Mouse (Mus musculus) G1E-ER4 (cell line): ENCODE measurements around the gene Wdtc1. TPM values are rescaled to one million over a fixed set of nuclear protein-coding genes. Genes with fewer than 3 reads are reported as not detected.

ENCODE experiments used
- GATA1 ChIP-seq: IDR thresholded peaks from one replicate; pipeline ENCODE4 v1.8.0; 2012; ENCODE audit warnings: low read length, inconsistent platforms
- polyA plus RNA-seq: library from polyadenylated mRNA; stranded (reverse); fragments of >175 nt; gene quantifications from 2 replicates; pipeline ENCODE4 v1.2.3, GENCODE M21; 2012

The Wdtc1 gene
- polyA plus RNA-seq, 1 experiment: 63.0 TPM

DNA sequence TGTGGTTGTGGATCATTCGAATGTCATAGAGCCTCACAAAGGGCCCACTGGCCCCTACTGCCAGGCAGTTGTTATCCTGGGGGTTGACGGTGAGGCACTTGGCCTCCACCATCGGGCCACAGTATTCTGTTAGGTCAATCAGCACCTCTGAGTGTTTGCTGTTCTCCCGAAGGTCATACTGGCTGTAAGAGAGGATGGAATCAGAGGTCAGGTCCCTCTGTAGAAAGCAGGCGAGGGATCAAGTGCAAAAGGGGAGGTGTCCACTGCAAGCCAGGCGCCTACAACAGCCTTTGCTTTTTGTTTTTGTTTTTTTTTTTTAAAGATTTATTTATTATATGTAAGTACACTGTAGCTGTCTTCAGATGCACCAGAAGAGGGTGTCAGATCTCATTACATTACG is 47.5 kb downstream of the Wdtc1 start:
- TF ChIP-seq GATA1: no peak

DNA sequence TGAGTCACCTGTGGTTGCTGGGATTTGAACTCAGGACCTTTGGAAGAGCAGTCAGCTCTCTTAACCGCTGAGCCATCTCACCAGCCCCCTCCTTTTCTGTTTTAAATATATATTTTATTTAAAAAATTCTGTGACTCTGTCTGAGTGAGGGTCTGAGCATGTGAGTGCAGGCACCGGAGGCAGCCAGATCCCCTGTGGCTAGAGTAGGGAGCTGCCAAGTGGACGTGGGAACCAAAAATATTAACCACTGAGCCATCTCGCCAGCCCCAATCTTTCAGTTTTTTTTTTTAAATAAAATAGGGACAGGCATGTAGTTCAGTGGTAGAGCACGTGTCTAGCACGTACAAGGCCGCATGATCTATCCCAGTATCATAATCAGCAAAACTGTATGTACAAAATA is 48.5 kb downstream of the Wdtc1 start:
- no peak for TF ChIP-seq GATA1

DNA sequence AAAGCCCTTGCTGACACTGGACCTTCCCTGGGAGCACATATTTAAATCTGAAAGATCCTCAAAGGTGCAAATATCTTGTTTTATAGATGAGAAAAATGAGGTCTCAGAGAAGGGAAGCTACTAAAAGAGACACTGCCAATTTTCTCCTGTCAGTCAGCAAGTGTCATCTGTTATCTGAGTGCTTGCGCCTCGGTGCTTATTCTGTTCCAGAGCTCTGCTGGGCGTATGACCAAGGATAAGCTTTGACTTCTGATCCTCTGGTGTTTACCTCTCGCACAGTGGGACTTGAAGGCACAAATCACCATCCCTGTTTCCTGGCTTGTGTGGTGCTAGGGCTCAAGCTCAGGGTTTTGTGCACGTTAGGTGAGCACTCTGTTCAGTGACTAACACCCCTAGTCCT is 50.6 kb downstream of the Wdtc1 start:
- TF ChIP-seq GATA1: no peak

DNA sequence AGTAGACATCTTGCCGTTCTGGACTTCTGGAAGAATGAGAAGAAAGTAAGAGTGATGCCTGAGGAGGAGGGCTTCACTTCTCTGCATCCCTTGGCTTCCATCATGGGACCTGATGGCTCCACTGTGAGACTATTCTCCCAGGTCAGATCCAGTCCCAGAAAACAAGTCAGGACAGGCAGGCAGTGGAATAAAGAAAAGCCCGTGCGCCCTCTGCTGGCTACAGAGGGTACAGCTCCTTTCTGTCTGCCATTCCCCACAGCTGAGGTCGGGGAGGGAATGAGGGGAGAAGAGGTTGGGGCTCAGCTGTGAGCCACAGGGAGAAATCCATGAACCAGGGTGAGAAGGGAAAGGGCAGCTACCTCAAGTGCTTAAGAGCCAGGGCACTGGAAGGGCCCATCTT is 51.5 kb downstream of the Wdtc1 start:
- no peak for TF ChIP-seq GATA1

DNA sequence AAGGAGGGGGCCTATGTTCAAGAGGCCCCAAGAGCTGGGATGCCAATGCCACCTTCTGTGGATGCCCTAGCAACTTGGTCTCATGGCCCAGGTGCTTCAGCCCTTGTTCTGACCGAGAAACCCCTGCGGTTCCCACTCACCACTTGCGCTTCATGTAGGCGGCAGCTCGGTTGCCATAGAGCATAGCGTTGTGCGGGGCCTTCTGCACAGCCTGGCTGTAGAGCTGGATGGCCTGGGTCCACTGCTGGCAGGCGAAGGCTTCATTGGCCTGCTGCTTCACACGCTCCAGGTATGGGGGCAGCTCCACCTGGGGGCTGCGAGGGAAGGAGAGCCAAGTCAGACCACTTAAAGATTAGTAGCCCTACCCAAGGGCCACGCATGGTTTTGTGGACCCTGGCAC is 52.9 kb downstream of the Wdtc1 start:
- TF ChIP-seq GATA1: no peak

DNA sequence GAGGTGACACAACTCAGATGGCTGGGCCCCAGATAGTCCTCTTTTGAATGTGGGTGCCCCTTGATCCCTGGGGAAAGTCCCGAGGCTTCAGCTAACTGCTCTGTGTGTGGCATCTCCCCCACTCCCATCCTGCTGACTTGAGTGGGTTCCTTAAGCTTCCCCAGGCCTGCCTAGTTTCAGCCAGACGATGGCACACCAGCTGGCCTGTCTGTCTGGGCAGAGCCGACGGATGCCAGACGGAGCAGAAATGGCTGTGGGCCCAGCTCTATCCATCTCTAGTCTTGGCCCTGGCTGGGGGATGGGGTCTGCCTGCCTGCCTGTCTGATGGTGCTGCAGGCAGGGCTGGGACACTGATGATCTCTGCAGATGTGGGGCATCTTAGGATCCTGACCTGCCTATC is 53.6 kb downstream of the Wdtc1 start:
- no peak for TF ChIP-seq GATA1

DNA sequence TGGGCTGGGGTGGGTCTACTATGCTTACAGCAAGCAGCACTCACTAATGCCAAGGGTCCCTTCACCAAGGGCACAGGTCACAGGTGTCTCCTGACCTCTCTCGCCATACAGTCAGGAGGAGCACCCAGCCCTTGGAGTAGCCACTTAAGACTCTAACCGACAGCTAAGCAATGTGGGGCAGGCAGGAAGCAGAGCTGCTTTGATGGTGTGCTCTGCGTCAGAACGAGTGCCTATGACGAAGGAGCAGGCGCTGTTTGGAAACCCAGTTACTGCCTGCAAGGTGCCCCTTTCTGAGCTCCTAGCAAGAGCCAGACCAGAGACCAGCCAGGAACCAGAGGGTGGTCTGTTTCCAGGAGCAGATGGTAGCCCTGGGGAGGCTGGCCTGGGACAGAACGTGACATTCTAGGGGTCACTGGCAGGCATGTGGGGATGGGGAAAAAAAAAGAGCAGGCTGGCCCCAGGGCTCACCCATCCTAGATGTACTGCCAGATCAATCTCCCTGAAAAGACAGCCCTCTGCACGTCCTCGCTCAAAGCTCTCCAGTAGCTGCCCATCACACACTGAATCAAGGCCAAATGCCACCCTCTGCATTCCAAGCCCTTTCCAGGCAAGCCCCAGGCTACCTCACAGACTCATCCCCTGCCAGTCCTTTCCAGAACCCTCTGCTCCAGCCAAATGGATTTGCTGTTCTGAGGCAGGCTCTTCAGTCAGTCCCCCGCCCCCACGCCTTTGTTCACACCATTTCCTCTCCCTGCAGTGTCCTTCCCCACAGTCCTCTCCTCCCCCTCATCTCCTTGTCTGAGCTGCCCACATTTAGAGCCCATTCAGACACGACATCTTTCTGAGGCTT is 54.5 kb downstream of the Wdtc1 start:
- TF ChIP-seq GATA1: no peak

DNA sequence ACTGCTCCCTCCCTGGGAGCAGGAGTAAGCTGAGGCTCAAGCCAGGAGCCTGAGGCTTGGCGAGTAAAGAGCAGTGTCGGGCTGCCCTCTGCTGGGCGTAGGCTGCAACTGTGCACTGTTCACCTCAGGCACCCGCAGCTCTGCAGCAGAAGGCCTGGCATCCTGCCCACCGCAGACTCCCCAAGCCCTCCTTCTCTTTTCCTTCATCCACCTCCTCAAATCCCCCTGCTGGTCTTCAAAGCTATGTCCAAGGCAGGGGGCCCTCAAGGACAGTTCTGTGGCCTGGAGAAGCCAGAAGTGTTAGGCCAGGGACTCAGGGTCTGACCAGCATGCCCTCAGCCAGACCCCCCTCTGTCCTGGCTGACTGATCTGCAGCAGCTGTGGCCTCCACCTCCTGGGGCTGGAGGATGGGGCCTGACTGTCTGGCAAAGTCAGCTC is 55.5 kb downstream of the Wdtc1 start:
- TF ChIP-seq GATA1: no peak

DNA sequence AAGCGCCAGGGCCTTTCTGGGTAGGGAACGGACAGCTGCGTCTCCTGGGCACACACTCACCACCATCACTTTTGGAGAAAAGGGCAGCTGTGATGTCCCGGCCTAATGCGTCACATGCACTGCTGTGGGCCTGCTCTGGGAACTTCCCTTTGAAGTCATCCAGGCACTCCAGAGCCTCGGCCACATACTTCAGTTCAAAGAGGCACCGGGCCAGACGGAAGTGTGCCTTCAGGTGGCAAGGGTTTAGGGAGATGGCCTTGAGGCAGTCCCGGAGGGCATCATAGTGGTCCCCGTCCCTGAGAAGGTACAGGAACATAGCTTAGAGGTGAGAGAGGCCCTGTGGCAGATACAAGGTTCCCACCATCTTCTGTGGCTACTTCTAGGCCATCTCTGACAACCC is 55.9 kb downstream of the Wdtc1 start:
- TF ChIP-seq GATA1: no peak

DNA sequence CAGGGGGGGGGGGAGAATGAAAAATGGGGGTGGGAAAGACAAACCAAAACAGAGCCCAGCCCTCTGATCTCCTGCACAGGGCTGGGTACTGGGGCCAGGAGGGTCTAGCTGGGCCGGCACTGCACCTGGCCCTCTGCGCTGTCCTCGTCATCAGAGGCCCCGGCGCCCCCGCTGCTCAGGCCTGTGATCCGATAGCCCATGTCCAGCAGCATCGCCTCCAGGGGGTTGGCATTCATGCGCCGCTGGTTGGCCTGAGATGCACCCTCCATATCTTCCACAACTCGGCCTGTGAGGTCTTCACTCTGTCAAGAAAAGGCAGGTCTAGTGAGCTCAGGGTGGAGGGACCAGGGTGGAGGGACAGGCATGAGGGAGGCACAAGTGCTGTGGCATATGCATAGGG is 59.2 kb downstream of the Wdtc1 start:
- TF ChIP-seq GATA1: no peak

DNA sequence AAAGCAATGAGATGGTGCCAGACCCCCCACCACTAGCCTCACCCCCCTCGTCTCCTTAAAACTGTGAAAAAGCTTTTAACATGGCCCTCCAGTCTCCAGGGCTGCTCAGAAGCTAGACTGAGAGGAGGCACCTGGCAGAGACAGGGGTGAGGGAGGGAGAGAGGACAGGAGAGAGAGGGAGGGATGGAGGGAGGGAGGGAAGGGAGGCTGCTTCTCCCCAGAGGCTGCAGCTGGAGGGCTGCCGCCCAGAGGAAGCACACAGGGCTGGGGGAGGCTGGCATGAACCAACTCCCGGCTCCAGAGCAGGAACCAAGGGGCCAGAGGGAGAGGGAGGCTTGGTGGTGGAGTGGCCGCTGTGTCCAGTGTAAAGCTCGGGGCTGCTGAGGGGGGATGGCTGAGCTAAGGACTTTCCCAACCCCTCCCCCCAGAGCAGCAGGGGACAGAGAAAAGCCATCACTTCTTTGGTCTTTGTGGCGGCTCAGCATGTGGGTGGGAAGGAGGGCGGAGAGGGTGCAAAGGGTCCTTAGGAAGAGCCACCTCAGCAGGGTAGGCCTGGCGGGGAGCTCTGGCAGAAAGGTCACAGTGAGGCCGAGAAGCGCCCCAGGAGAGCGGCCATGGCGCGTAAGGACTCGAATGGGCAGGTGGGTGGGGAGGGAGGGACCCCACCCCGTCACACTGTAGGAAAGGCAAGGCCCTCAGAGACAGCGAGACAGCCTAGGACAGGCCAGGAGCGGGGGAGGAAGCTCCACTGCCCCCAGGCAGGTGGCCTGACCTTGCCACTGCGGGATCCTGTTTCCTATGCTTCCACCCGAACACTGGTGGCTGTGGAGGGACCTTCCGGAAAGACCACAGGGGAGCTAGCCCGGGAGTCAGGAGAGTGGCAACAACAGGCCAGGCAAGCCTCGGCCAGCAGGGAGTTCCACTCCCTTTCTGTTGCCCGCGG is 60.1 kb downstream of the Wdtc1 start:
- TF ChIP-seq GATA1: no peak

DNA sequence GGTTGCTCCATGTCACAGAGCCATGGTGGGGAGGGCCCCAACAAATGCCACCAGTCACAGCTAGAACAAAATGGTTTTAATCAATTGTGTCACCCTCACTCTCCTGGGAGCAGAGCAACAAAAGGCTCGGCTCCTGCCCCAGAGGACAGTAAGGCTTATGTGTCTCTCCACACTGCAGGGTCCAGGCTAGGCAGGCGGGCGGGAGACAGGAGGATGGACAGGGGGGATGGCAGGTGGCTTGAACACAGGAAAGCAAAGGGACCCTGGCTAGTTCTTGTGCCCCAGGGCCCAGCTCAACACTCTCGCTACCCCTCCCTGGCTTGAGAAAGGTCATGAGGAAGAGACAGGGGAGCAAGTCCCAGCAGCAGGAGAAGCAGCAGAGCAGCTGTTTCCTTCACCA is 60.9 kb downstream of the Wdtc1 start:
- TF ChIP-seq GATA1: no peak

DNA sequence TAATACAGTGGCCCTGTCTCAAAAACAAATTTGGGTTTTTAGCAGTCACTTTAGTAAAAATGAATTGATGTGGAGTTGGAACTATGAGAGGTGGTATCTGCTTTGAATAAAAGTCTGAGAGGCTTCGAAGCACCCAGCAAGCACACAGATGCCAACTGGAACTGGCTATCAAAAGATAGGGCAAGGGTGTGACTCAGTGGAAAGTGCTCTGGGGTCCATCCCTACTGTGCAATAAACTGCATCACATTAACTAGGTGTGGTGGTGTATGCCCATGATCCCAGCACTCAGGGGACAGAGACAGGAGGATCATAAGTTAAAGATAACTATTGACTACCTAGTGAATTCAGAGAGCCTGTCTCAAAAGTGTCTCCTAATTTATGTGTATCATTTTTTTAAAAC is 62.0 kb downstream of the Wdtc1 start:
- TF ChIP-seq GATA1: no peak

DNA sequence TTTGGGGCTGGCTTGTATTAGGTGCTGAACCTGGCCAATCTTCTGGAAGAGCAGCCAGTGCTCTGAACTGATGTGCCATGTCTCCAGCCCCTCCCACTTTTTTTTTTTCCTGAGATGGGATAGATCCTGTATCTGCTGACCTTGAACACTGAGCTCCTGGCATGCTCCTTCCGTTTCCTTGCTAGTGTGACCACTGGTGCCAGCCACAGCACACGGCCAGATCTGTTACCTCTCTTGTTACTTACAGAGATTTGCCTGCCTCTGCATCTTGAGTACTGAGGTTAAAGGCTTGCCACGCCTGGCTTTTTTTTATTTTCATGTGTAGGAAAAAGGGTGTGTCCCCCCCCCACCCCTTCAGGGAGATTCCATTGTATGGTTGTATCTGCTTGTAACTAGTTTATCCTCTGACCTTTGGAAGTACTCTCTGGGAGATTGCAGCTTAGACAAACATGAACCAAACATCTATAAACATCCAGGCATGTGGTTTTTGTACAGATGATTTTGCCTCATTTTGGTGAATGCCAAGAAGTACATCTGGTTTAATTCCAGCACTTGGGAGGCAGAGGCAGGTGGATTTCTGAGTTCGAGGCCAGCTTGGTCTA is 66.7 kb downstream of the Wdtc1 start:
- no peak for TF ChIP-seq GATA1

DNA sequence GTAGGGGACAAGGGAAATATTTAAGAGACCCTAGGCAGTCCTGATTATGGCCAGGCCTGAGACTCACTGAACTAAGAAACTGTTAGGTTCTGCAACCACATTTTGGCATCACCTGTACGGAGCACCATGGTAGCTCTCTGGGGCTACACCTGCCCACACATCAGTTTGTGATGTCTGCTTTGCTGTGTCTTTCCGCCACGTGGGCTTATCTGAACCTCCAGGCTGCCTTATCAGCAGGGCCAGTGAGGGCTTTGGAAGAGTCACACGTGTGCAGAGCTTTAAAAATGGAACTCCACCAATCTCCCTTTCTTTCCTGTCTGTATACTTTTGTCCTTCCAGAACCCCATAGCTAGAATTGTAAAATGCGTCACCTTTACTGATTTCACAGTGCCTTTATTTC is 67.3 kb downstream of the Wdtc1 start:
- TF ChIP-seq GATA1: peak; percentile 76

DNA sequence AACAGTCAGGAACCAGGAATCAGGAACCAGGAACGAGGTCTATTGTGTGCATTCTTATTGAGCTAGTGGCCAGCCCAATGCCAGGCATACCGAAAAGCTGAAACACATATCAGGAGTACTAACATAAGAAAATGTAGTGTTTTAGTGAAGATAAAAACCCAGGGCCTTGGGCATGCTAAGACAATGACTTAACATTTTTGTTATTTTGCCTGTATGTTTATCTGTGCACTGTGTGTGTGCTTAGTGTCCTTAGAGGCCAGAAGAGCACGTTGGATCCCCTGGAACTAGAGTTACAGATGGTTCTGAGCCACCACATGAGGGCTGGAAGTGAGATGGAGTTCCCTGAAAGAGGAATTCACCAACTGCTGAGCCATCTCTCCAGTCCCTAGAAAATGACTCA is 68.0 kb downstream of the Wdtc1 start:
- TF ChIP-seq GATA1: no peak

DNA sequence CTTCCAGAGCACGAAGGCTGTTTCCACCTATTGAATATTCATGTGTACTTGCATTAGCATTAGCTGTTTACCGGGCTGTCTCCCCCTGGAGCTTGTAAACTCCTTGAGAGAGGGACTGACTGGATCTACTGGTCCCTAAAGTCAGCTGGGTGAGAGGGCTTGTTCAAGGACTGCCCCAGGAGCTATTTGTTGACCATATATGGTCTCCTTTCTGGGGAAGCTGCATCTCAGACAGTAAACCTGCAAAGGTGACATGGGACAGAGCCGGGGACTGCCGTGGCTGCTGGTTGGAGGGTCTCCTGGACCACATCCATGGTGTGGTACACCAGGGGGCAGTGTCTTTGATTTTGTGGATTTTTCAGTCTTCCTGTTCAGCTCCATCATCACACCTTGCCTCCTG is 70.6 kb downstream of the Wdtc1 start:
- no peak for TF ChIP-seq GATA1
